Mouse (Mus musculus): ENCODE measurements around the gene Grik3.

The Grik3 gene

GRCm38 (mm10) chr4:125492122-125492505 is 1.6 kb downstream of the Grik3 start:
- DNase-seq = no peak

GRCm38 (mm10) chr4:125492706-125493105 is 2.2 kb downstream of the Grik3 start:
- DNase-seq = no peak

- no peak for DNase-seq
Measured at GRCm38 (mm10) chr4:125493124-125493523, 2.6 kb downstream of the Grik3 start.

GRCm38 (mm10) chr4:125495477-125495876 is 5.0 kb downstream of the Grik3 start:
- DNase-seq = no peak

- no peak for DNase-seq
Measured at GRCm38 (mm10) chr4:125497001-125497400, 6.5 kb downstream of the Grik3 start.

GRCm38 (mm10) chr4:125497471-125497870 is 7.0 kb downstream of the Grik3 start:
- DNase-seq = no peak

- DNase-seq = no peak
Measured at GRCm38 (mm10) chr4:125498866-125499265, 8.4 kb downstream of the Grik3 start.

GRCm38 (mm10) chr4:125502861-125503260 is 12.4 kb downstream of the Grik3 start:
- no peak for DNase-seq

GRCm38 (mm10) chr4:125512434-125512833 is 21.9 kb downstream of the Grik3 start:
- DNase-seq = no peak

GRCm38 (mm10) chr4:125515646-125516045 is 25.1 kb downstream of the Grik3 start:
- no peak for DNase-seq

- DNase-seq = no peak
Measured at GRCm38 (mm10) chr4:125516612-125517011, 26.1 kb downstream of the Grik3 start.

- DNase-seq = no peak
Measured at GRCm38 (mm10) chr4:125518861-125519260, 28.4 kb downstream of the Grik3 start.

GRCm38 (mm10) chr4:125522931-125523330 is 32.4 kb downstream of the Grik3 start:
- no peak for DNase-seq

GRCm38 (mm10) chr4:125525266-125525665 is 34.8 kb downstream of the Grik3 start:
- no peak for DNase-seq

GRCm38 (mm10) chr4:125526425-125526824 is 35.9 kb downstream of the Grik3 start:
- no peak for DNase-seq

GRCm38 (mm10) chr4:125533965-125534364 is 43.5 kb downstream of the Grik3 start:
- no peak for DNase-seq

- DNase-seq = no peak
Measured at GRCm38 (mm10) chr4:125534449-125534848, 43.9 kb downstream of the Grik3 start.

- DNase-seq = no peak
Measured at GRCm38 (mm10) chr4:125534991-125535401, 44.5 kb downstream of the Grik3 start.

GRCm38 (mm10) chr4:125535465-125535864 is 45.0 kb downstream of the Grik3 start:
- DNase-seq = no peak

- no peak for DNase-seq
Measured at GRCm38 (mm10) chr4:125535977-125536376, 45.5 kb downstream of the Grik3 start.

GRCm38 (mm10) chr4:125538301-125538965 is 47.9 kb downstream of the Grik3 start:
- DNase-seq = no peak

- no peak for DNase-seq
Measured at GRCm38 (mm10) chr4:125539617-125540016, 49.1 kb downstream of the Grik3 start.

GRCm38 (mm10) chr4:125543171-125543570 is 52.7 kb downstream of the Grik3 start:
- no peak for DNase-seq

- no peak for DNase-seq
Measured at GRCm38 (mm10) chr4:125544947-125545767, 54.7 kb downstream of the Grik3 start.

Data from kidney, adult 11 months (tissue).